Mouse (Mus musculus): ENCODE results near the gene Jph4.

The Jph4 gene

GRCm38 (mm10) chr14:55096573-55097087 is 20.1 kb downstream of the Jph4 start:
- no peak for DNase-seq (ENCODE audit: extremely low read depth, low read depth, low spot score)

GRCm38 (mm10) chr14:55095671-55096070 is 21.1 kb downstream of the Jph4 start:
- no peak for DNase-seq (ENCODE audit: extremely low read depth, low read depth, low spot score)

GRCm38 (mm10) chr14:55095263-55095662 is 21.5 kb downstream of the Jph4 start:
- DNase-seq (ENCODE audit: extremely low read depth, low read depth, low spot score) = no peak

GRCm38 (mm10) chr14:55094704-55095231 is 22.0 kb downstream of the Jph4 start, which contains the start of gene Thtpa:
Thtpa (plus strand) TSS chr14:55094784.
- DNase-seq (ENCODE audit: extremely low read depth, low read depth, low spot score) = no peak

- DNase-seq (ENCODE audit: extremely low read depth, low read depth, low spot score) = no peak
Observed at GRCm38 (mm10) chr14:55093927-55094326, 22.8 kb downstream of the Jph4 start.

- peak; percentile 63 for DNase-seq (ENCODE audit: extremely low read depth, low read depth, low spot score)
Observed at GRCm38 (mm10) chr14:55092011-55092577, 24.6 kb downstream of the Jph4 start, which contains the start of gene Zfhx2. Zfhx2 (minus strand) TSS chr14:55092324.

- no peak for DNase-seq (ENCODE audit: extremely low read depth, low read depth, low spot score)
Observed at GRCm38 (mm10) chr14:55091209-55091865, 25.4 kb downstream of the Jph4 start.

- no peak for DNase-seq (ENCODE audit: extremely low read depth, low read depth, low spot score)
Observed at GRCm38 (mm10) chr14:55089199-55089947, 27.4 kb downstream of the Jph4 start.

- no peak for DNase-seq (ENCODE audit: extremely low read depth, low read depth, low spot score)
Observed at GRCm38 (mm10) chr14:55086009-55086514, 30.7 kb downstream of the Jph4 start.

GRCm38 (mm10) chr14:55085324-55086008 is 31.3 kb downstream of the Jph4 start:
- DNase-seq (ENCODE audit: extremely low read depth, low read depth, low spot score) = no peak

GRCm38 (mm10) chr14:55083481-55083880 is 33.3 kb downstream of the Jph4 start:
- no peak for DNase-seq (ENCODE audit: extremely low read depth, low read depth, low spot score)

- no peak for DNase-seq (ENCODE audit: extremely low read depth, low read depth, low spot score)
Observed at GRCm38 (mm10) chr14:55081105-55081504, 35.6 kb downstream of the Jph4 start.

GRCm38 (mm10) chr14:55079214-55079970 is 37.3 kb downstream of the Jph4 start:
- DNase-seq (ENCODE audit: extremely low read depth, low read depth, low spot score) = no peak

GRCm38 (mm10) chr14:55078366-55078989 is 38.3 kb downstream of the Jph4 start:
- no peak for DNase-seq (ENCODE audit: extremely low read depth, low read depth, low spot score)

GRCm38 (mm10) chr14:55077481-55078365 is 39.0 kb downstream of the Jph4 start:
- DNase-seq (ENCODE audit: extremely low read depth, low read depth, low spot score) = no peak

GRCm38 (mm10) chr14:55076956-55077355 is 39.8 kb downstream of the Jph4 start:
- DNase-seq (ENCODE audit: extremely low read depth, low read depth, low spot score) = no peak

- DNase-seq (ENCODE audit: extremely low read depth, low read depth, low spot score) = no peak
Observed at GRCm38 (mm10) chr14:55076224-55076623, 40.5 kb downstream of the Jph4 start.

GRCm38 (mm10) chr14:55074416-55074815 is 42.3 kb downstream of the Jph4 start:
- no peak for DNase-seq (ENCODE audit: extremely low read depth, low read depth, low spot score)

GRCm38 (mm10) chr14:55071756-55072155 is 45.0 kb downstream of the Jph4 start:
- DNase-seq (ENCODE audit: extremely low read depth, low read depth, low spot score) = no peak
